Mouse (Mus musculus) monocyte, adult 2 months (primary cell): Measurements from ENCODE around the gene Mad1l1.
A peak's percentile ranks its signal among the peaks of the same experiment; 100 is the strongest.

Experiments used
- DNase-seq, 2 experiments: peaks; one replicate each; pipeline ENCODE4 v3.0.0; 2022; ENCODE audit warnings: low spot score in 2 of 2, low read depth in 1 of 2

Mad1l1 gene

DNA sequence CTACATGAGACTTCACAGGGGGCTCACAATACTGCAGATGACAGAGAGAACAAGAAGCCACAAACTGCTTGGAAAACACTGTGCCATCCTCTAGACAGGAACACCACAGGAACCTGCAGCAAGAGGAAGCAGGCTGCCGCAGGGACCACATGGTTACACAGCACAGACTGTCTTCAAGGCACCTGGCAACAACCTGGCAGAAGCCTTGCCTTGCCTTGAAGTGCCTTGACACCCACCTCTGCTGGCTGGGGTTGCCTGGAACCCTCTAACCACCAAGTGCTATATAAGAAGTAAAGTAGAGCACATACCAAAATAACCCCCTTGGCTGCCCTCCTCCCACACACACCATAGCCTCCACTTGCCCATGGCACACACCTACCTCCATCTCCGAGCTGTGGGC is 177.8 kb downstream of the Mad1l1 start:
- DNase-seq = no peak

DNA sequence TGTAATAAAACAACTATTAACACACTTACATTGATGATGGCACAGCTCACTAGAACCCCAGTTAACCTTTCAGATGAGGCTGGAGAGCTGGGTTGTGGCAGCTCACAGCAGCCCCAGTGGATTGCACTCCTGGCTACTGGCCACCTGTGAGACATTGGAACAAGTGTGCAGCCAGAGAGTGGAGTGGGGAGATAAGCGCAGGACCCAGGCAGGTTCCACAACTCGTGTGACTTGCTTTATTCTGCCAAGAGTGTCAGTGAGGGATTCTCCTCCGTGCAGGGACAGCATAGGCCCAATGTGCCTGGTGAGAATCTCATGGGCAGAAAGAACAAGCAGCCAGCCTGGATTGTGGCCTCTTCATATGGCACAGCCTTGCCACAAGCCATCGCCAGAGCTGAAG is 180.0 kb downstream of the Mad1l1 start:
- no peak for DNase-seq

DNA sequence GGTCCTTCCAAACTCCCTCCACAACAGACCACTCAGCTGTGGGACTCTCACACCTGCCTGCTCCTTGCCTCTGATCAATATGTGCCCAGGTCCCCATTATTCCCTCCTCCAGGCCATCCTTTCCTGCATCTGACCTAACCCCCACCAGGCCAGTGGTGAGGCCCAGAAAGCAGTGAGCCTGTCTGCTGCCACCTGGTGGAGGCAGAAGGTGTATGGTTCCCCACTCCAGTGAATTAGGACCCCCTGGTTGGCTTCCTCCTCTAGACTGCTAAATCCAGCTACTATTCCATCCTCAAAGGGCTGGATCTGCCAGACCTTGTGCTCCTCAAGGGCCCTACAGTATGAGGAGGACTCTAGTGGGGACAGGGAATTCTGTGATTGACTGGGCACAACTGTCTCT is 181.1 kb downstream of the Mad1l1 start:
- DNase-seq = no peak

DNA sequence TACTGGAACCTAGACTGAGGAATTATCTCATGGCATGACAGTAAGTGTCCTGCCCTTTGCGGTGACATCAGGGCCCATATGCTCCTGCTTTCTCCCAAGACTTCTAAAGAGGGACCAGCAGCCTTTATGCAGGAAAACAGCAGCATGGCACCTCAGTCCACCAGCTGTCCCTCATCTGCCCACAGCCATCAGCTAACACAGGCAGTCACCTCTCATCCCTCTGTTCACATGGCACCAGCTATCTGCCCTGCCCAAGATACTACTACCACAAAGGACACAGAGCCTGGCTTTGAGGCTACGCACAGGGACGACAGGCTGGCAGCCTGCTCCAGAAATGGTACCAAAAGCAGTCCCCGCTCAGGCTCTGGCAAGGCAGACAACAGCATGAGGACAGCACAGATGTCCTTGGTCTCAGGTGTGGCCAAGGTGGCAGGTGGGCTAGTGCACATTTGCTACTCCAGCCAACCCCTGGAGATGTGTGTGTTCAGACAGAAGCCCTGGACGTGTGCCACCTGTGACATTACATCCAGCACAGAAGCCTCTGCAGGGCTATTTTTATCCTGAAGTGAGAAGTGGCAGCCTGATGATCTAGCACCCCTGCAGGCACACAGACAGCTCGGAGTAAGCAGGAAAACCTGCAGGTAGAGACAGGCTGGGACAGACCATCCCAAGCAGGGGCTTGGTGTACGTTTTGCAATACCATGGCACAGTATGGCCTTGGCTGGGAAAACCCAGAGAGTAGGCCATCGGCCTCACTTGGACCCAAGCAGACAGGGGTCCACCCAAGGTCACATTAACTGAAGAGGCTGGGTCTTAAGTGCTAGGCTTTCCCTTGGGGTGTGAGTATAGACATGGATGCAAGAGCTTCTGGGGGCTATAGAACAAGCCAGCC is 185.4 kb downstream of the Mad1l1 start:
- DNase-seq = no peak

DNA sequence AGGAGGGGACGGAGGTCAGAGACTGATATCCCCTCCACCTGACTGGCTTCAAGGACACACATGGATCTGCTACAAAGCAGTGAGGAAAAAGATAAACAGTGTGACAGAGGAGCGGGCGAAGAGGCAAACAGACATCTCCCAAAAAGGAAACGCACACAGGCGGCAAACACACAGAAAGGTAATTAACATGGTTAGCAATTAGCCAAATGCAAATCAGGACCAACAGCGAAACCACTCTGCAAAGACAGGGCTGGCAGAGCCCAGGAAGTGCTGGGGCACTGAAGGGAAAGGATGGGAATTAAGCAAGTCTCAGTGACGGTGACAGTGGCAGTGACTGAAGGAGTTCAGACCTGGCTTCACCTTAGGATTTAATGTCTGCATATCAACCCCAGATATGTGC is 187.3 kb downstream of the Mad1l1 start:
- no peak for DNase-seq

DNA sequence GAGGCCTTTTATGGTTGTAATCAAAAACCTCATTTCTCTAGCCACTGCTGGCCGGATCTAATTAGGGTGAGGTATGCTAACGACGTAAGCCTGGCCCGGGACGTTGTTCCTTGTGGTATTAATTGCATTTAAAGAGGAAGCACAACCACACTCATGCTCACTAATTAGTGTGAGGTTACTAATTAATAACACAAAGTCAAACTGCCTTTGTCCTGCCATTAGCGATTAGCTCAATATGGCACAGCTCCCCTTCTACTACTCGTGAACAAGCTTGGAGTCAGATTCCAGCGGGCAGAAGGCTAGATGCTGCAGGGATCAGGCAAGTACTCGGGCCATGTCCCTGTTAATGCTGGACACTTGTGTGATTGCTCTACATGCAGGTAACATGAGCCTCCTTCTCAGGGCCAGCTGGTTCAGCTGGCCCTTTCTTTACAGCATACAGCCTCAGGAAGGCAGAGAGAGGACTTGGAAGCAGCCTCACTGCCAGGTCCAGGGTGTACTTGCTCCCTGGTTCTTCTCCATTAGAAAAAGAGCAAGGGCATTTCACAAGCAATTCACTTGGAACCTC is 192.9 kb downstream of the Mad1l1 start:
- DNase-seq = no peak

DNA sequence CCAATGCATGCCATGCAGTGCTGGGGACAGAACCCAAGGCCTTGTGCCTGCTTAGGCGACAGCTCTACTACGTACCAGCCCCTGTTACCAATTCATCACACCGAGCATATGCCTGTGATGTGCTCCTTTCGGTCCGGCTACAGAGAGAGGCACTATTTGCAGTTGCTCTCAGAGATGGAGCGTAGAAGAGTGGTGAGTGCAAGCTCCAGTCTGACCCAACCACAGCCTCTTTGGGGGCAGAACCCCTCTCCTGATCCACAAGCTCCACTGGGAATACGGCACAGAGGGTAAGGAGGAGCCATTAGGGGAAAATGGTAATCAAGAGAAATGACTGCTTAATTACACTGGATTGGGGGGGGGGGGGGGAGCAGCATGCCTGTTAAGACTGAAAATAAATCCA is 193.4 kb downstream of the Mad1l1 start:
- DNase-seq = no peak

DNA sequence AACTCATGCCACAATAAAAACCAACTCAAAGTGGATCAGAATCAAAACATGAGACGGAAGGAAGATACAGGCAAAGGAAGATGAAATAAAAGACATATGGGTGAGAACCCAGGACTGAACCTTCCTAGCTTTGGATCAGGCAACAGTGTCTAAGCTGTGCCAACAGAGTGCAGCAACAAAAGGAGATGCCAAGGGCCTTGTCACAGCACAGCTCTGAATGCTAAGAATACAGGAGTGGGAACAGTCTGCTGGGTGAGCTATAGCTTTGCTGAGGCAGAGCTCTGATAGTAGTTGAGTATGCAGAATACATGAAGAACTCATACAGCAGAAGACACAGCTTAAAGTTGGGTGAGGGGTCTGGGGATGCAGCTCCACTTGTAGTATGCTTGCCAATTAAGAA is 196.7 kb downstream of the Mad1l1 start:
- no peak for DNase-seq

DNA sequence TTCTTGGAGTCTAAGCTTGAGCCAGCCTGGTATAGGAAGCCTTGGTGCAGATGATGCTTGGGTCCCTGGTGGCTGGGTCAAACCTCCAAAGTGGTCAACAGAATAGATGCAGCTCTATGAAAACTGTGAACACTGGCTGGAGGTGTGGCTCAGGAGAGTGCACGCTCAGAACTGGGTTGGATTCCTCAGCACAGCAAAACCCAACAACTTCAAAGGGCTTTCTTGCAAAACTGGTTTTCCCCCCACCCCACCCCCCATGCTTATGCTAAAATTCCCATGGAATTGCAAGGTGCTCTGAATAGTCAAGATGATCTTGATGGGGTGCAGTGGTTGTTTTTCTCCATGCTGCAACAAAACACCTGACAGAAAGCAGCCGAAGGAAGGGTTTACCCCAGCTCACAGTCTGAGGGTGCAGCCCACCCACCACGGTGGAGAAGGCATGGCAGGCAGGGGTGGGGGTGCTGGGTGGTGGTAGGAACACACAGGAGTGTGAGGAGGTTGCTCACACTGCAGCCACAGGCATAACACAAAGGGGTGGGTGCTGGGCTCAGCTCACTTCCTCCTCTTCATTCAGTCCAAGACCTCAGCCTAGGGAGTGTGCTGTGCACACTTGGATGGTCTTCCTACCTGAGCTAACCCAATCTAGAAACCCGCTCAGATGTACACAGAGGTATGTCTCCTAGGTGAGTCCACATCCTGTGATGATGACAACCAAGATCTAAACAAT is 197.5 kb downstream of the Mad1l1 start:
- DNase-seq = no peak

DNA sequence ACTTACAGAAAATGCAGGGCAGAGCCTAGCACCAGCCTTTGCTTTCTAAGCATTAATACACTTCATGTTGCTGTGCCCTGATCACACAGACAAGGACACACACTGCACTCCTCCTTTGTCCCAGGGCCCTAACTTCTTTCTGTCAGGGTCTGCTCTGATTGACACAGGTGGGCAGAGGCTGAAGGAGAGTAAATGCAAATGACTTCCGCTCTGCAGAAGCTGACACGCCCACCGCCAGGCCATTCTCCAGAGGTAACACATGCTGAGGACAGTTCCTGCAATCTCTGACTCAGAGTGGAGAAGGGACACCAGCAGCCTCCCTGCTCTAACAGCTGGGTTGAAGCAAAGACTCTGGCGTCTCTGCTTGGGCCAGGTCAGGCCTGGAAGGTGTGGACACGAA is 198.2 kb downstream of the Mad1l1 start:
- DNase-seq = no peak

DNA sequence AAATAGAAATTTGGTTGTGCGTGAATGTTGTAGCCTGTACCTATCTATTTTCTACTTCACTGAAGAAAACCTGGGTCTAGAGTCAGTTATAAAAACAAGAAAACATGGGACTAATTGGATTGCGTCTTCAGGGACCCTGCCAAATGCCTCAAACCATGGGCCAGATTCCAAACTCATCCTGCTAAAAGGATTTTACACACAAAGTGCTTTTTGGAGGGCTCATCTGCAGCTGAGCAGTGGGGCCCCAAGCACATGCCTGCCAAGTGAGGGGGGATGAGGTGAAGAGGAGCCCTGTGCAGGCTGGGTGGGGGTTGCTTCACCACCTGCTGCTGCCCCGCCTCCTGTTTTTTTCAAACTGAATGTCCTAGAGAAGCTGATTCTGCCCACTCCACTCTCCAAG is 199.4 kb downstream of the Mad1l1 start:
- no peak for DNase-seq

DNA sequence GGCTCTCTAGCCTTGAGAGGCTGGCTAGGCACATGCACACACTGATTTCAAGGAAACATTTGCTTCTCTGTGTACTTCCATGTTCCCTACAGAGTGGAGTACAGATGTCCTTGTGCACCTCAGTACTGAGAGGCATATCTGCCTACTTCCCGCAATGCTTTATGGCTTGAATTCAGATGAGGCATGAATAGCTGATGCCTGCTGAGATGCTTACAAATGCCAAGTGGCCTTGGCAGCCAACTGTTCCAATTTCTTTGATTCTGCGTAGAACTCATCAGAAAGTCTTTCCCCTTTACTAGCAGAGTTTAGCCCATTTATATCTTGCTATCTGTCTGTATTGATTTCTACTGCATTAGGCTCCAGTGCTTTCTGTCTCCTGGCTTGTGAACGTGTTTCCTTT is 202.4 kb downstream of the Mad1l1 start:
- no peak for DNase-seq

DNA sequence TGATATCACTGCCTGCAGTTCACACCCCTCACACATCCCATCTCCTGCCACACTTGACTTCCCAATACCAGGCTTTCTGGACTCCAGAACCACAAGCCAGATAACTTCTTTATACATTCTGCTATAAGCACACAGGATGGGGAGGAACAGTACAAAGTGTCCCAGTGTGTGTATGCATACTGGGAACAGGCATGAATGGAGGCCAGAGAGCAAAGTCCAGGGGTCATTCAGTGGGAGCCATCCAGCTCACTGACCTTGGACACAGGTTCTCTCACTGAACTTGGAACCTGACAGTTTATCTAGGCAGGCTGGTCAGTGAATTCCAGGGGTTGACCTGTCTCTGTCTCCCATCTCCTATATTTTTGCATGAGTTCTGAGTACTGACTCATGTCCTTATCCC is 203.4 kb downstream of the Mad1l1 start:
- DNase-seq = no peak

DNA sequence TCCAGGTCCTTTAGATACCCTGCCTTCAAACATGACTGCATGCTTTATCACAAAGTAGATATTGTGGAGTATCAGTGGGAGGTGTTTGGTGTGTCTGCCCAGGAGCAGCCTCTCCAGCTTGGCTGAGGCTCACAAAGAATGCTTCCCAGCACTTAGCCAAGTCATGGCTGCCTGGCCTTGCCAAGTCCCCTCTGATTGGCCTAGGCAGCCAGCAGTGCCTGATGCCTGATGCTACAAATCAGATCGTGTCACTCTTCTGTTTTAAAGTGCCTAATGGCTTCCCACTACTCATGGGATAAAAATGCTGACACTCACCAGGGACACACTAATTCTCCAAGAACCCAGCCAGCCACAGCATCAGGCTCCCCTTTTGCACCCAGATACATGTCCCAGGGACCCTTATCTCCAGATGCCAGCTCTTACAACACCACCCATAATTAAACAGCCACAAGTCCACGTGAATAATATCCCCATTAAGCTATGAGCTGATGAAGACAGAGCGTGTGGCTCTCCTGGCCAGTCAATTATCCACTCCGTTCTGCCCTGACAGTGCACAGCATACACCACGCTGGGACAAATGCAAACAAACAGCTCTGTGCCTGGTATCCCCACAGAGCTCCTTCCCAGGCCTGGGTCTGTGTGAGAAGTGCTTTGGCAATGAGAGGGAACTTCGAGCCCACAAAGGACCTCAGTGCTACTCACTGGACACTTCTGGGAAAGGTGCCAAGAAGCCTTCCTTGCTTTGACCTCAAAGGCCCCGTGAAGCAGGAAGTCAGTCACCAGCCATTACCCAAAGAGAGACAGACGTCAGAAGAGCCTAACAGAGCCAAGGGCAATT is 205.7 kb downstream of the Mad1l1 start:
- DNase-seq = peak; percentile 50 to 59

DNA sequence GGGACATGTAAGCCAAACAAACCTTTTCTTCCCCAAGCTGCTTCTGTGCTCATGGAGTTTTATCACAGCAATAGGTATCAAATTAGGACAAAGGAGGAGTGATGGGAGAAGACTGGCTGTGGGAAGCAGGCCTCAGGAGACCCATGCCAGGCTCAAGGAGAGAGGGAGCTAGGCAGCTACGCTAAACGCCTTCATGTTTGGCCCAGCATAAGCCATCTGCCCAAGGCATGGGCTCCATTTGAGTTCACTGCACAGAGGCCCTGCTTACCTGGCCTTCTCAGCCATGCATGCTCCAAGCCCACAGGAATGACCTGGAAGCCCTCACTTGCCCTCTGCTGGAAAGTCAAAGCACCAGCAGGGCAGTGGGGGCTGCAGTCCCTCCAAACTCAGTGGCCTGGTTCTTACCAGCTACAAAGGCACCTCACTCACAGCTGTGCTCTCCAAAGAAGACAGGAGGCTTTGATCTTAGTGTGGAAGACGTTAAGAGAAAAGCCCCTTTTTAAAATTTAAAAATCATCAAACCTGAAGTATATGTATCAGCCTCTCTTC is 206.8 kb downstream of the Mad1l1 start:
- DNase-seq = no peak

DNA sequence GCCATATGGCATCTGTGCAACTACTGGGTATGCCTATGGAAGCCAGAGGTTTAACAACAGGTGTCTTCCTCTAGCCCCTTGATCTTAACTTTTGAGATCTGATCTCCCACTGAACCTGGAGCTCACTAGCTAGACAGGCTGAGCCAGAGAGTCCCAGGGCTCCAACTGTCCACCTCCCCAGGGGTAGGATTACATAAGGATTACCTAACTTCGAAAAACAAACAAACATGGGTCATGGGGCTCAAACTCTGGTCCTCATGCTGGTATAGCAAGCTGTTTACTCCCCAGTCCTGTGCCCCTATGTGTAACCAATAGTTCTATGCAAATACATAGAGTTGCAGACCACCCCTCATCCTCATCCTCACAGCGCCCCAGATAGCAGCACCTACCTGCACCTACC is 208.1 kb downstream of the Mad1l1 start:
- no peak for DNase-seq

DNA sequence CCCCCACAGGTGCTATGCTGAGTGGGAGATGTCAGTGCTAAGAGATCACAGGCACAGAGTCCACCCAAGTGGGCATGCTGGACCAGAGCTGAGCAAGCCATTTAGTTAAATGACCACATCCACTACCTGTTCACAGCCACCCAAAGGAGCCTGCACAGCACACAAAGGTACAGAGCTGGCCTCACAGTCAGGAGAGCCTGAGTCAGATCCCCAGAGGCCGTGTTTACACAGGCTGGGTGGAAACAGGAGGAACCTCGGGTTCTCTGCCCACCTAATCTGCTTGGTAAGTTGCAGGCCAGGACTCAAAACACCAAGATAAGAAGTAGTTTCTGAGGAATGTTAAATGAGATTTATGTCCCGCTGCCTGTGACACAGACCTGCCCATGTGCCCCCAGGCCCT is 211.3 kb downstream of the Mad1l1 start:
- DNase-seq = no peak

DNA sequence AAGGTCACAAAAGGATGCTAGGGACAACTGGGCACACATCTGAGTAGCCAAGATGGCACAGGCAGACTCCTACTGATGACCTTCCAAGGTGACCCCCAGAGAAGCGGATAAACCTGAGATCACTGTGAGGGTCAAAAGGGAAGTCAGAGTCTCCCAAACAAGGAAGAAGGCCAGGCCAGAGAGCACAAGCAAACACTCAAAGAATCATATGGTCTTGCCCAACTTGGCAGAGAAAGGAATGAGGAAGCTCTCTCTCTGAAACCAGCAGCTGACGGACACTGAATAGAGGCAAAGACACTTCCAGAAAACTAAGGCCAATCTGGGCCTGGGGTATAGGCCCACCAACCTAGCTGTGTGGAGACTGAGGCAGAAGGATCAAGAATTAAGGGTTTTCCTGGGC is 213.4 kb downstream of the Mad1l1 start:
- peak; percentile 7 to 37 for DNase-seq

DNA sequence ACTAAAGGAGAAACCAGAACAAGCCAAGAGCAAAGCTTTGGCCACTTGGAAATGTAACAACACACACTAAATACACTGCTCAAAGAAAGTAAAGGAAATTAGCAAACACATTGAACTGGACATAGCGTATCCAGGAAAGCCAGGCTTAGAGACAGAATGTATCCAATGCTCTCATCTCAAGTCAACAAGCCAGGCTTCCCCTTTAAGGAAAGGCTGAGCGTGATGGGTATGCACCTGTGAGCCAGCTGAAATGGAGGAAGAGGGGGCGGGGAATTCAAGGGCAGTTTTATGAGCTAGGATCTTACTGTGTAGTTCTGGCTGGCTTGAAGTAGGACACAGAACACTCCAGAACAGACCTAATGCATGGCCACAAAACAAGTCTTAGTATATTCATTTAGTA is 215.3 kb downstream of the Mad1l1 start:
- DNase-seq = no peak

DNA sequence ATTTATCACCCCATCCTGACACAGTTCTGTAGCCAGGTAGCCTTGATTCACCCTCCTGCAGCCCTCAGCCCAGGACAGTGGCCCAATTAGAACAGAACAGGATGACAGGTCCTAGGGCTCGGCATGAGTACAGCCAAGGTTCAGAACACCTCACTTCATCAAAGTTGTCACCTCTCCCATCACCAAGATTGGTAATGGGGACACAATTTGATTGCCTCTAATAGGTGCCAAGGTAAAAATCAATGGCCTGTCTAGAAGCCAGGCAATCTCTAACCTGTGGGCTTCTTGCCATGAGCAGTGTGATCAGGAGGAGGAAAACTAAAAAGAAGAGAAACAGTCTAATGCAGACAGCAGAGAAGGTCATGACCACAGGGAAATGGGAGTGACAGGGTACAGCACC is 216.5 kb downstream of the Mad1l1 start:
- DNase-seq = no peak

DNA sequence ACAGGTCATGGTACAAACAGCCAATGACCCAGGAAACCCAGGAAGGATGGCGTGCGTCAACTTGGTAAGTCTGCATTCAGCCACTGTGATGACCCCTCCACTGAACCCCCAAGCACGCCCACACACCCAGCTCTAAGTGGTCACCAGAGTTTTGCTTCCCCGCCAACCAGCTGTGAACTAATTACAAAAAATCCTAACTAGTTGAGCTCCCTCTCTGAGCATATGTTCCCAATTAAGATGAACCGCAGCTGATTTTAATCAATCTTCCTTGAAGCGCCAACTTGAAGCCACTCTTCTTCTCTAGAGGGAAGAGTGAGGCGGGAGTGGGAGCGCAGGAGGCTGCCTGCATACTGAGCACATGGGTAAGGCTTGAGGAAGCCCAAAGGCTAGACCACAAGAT is 218.6 kb downstream of the Mad1l1 start:
- DNase-seq = no peak
